Mouse (Mus musculus) midbrain, embryonic 12.5 days (tissue): ENCODE data around the gene Swi5. TPM values are rescaled to one million over a fixed set of nuclear protein-coding genes. Genes with fewer than 3 reads are reported as not detected.
A peak's percentile ranks its signal among the peaks of the same experiment; 100 is the strongest.

ENCODE experiments used
- ATAC-seq: fragments of 200-750 bp; cut with Nextera tagmentation; 2 replicates; pipeline ENCODE4 v1.8.0; 2017; ENCODE audit warnings: low read depth, moderate TSS enrichment, moderate library complexity; ENCODE audit not compliant: low FRiP score
- H3K27ac ChIP-seq: fragments of 300-500 bp; sonication (generic); replicated peaks from 2 replicates; pipeline ENCODE4 v1.5.1; 2016; ENCODE audit warnings: mild to moderate bottlenecking
- H3K27me3 ChIP-seq: fragments of 300-500 bp; sonication (generic); 2 replicates; pipeline ENCODE4 v1.6.1; 2016; ENCODE audit warnings: mild to moderate bottlenecking
- H3K36me3 ChIP-seq: fragments of 300-500 bp; sonication (generic); 2 replicates; pipeline ENCODE4 v1.6.1; 2016
- H3K4me1 ChIP-seq: fragments of 300-500 bp; sonication (generic); 2 replicates; pipeline ENCODE4 v1.6.1; 2016
- H3K4me2 ChIP-seq: fragments of 300-500 bp; sonication (generic); replicated peaks from 2 replicates; pipeline ENCODE4 v1.6.1; 2016; ENCODE audit warnings: mild to moderate bottlenecking, moderate library complexity
- H3K4me3 ChIP-seq: fragments of 300-500 bp; sonication (generic); 2 replicates; pipeline ENCODE4 v1.5.1; 2016; ENCODE audit warnings: mild to moderate bottlenecking
- H3K9ac ChIP-seq: fragments of 300-500 bp; sonication (generic); replicated peaks from 2 replicates; pipeline ENCODE4 v1.6.1; 2016; ENCODE audit warnings: mild to moderate bottlenecking, moderate library complexity
- H3K9me3 ChIP-seq: fragments of 300-500 bp; sonication (generic); 2 replicates; pipeline ENCODE4 v1.6.1; 2016; ENCODE audit warnings: mild to moderate bottlenecking
- WGBS: fragments of 180-500 bp; shearing (Covaris S2); methylation state at CpG from one replicate; pipeline ENCODE4 v1.1.7; 2016; 5-methylcytosine and 5-hydroxymethylcytosine counted together
- polyA plus RNA-seq: library from polyadenylated mRNA; unstranded; fragments of >200 nt; fragmentation: Nextera tagmentation; extraction: Ambion mirVana; gene quantifications from 2 replicates; pipeline ENCODE4 v1.2.1, GENCODE M21; 2016

Swi5 gene
- polyA plus RNA-seq: 368 and 371 TPM in 2 replicates

- under 1% methylated on average over 40 of the region's 41 CpGs for WGBS
- no peaks in the 10 kb centered on the region for H3K9me3 ChIP-seq
- ATAC-seq: peak; percentile 99
- H3K27me3 ChIP-seq: no peaks in the 10 kb centered on the region
- peak within 1 kb of the TSS; percentile 98 for H3K4me2 ChIP-seq
- peak within 1 kb of the TSS; percentile 75 for H3K27ac ChIP-seq
- H3K4me1 ChIP-seq: peaks cover 20% of the 10 kb centered on the region
- peak within 1 kb of the TSS; percentile 86 for H3K4me3 ChIP-seq
- H3K36me3 ChIP-seq: peaks cover 32% of the 10 kb centered on the region
- peak within 1 kb of the TSS; percentile 91 for H3K9ac ChIP-seq
Measured at GRCm38 (mm10) chr2:32287923-32288367, at the start of gene Swi5. Swi5 (minus strand) TSS chr2:32288075.

GRCm38 (mm10) chr2:32335888-32336287 is 48.0 kb upstream of the Swi5 start:
- peaks cover 5% of the 10 kb centered on the region for H3K27me3 ChIP-seq
- no peak overlapping the region for H3K27ac ChIP-seq
- no peak for ATAC-seq
- H3K4me2 ChIP-seq: no peak overlapping the region
- no peak overlapping the region for H3K4me3 ChIP-seq
- no peak overlapping the region for H3K9ac ChIP-seq
- H3K4me1 ChIP-seq: no peaks in the 10 kb centered on the region
- H3K9me3 ChIP-seq: no peaks in the 10 kb centered on the region
- H3K36me3 ChIP-seq: peaks cover 4% of the 10 kb centered on the region; the same call in 1 of the 2 replicates
- 54% methylated on average over 15 of the region's 15 CpGs for WGBS

DNA sequence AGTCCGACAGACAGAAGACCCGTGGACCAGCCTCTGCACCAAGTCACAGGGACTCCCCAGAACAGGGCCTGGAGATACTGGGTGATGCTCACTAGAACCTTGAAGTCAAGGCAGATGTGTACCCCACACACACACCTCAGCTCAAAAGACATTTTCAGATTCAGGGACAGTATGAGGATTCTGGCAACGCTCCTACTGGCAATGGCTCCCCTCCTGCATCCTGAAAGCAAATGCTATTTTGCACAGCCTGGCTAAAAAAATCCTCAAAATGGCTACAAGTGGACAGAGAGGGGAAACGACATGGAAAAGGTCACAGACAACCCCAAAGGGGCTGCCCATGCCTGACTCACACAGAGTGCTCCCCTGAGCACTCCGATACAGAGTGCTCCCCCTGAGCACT is 44.3 kb upstream of the Swi5 start:
- Histone ChIP-seq H3K4me2 (no peak overlapping the region), H3K36me3 (peaks cover 4% of the 10 kb centered on the region; the same call in 1 of the 2 replicates), H3K27ac (no peak overlapping the region), H3K4me3 (no peak overlapping the region), H3K9me3 (no peaks in the 10 kb centered on the region), H3K4me1 (no peaks in the 10 kb centered on the region), H3K9ac (no peak overlapping the region), H3K27me3 (peaks cover 5% of the 10 kb centered on the region)
- no peak for ATAC-seq
- 96% methylated on average over 5 of the region's 5 CpGs for WGBS

DNA sequence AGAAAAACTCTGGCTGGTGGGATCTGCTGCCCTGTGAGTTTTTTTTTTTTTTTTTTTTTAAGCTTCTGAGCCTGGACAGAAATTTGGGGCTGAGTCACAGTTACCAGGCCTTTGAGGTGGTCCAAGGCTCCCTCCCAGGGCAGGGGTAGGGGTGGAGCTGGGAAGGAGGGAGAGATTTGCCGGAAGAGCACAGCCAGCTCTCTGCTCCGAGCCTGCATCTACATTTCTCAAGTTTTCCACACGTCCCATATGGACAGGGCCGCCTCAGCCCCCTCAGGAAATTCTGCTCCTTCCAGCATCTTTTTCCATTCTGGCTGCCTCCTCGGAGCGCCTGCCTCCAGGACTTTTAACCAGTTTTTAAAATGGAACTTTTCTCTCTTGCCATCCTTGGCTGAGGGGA is 41.7 kb upstream of the Swi5 start:
- no peaks in the 10 kb centered on the region for H3K4me1 ChIP-seq
- no peak overlapping the region for H3K4me3 ChIP-seq
- no peaks in the 10 kb centered on the region for H3K9me3 ChIP-seq
- ATAC-seq: no peak
- H3K27ac ChIP-seq: no peak overlapping the region
- no peak overlapping the region for H3K4me2 ChIP-seq
- H3K36me3 ChIP-seq: no peaks in the 10 kb centered on the region
- H3K9ac ChIP-seq: no peak overlapping the region
- no peaks in the 10 kb centered on the region for H3K27me3 ChIP-seq
- WGBS: 57% methylated on average over 6 of the region's 6 CpGs

DNA sequence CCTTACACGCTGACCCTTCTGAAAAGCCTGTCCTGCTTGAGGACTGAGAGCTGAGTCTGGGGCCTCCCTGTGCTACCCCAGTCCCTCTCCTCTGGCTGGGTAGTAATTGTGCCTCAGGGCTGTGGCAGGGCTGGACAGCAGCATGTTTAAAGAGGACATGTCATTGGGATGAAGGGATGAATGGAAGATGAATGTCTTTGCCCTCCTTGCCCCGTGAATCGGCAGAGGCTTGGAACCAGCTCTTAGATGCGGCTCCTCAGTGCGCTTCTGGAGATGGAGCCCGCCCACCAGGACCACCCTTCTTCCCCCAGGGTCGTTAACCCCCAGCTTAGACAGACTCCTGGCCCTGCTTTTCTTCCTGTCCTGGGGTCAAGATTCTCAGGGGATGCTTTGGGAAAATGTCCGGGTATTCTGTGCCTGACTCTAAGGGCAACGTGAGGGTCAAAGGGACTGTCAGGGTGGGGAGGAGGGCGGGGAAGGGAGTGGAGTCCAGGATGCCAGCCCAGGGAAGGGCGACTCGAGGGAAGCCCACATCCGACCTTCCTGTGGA is 41.1 kb upstream of the Swi5 start:
- H3K27me3 ChIP-seq: no peaks in the 10 kb centered on the region
- no peak for ATAC-seq
- WGBS: 36% methylated on average over 13 of the region's 13 CpGs
- no peak overlapping the region for H3K4me2 ChIP-seq
- no peak overlapping the region for H3K9ac ChIP-seq
- no peak overlapping the region for H3K27ac ChIP-seq
- no peaks in the 10 kb centered on the region for H3K9me3 ChIP-seq
- no peaks in the 10 kb centered on the region for H3K36me3 ChIP-seq
- H3K4me1 ChIP-seq: no peaks in the 10 kb centered on the region
- H3K4me3 ChIP-seq: no peak overlapping the region

DNA sequence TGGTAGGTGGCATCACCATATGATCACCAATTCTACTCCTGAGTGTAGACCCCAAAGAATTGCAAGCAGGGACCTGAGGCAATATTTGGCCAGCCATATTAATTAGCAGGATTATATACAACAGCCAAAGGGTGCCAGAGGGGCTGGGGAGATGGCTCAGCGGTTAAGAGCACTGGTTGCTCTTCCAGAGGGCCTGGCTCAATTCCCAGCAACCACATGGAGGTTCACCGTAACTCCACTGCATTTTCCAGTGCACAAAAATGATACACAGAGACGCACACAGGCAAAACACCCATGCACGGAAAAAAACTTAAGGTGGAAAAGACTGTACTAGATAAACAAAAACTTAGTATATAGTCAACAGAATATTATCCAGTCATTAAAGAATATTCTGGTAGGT is 39.3 kb upstream of the Swi5 start:
- Histone ChIP-seq H3K4me2 (no peak overlapping the region), H3K27me3 (no peaks in the 10 kb centered on the region), H3K27ac (no peak overlapping the region), H3K4me1 (peaks cover 13% of the 10 kb centered on the region), H3K4me3 (no peak overlapping the region), H3K36me3 (no peaks in the 10 kb centered on the region), H3K9me3 (no peaks in the 10 kb centered on the region), H3K9ac (no peak overlapping the region)
- WGBS: 86% methylated on average over 4 of the region's 4 CpGs
- ATAC-seq: no peak

DNA sequence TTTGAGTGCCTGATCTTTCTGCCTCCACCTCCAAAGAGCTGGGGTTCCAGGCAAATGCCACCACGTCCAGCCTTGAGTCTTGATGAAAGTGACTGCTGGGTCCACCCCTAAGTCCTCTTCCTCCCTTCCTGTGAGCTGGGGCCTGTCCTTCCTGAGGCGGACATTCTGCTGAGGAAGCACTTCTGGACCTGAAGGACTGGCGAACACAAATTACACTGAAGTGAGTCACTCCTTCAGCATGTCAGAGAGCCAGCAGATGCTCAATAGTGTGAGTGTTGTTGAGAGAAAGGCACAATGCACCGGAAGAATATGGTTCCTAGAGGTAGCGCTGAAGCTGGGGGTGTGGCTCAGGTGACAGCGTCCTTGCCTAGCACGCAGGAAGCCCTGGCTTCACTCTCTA is 37.5 kb upstream of the Swi5 start:
- Histone ChIP-seq H3K4me3 (no peak overlapping the region), H3K9me3 (no peaks in the 10 kb centered on the region), H3K27ac (no peak overlapping the region), H3K36me3 (no peaks in the 10 kb centered on the region), H3K27me3 (no peaks in the 10 kb centered on the region), H3K9ac (no peak overlapping the region), H3K4me1 (peaks cover 20% of the 10 kb centered on the region), H3K4me2 (no peak overlapping the region)
- no peak for ATAC-seq
- WGBS: 74% methylated on average over 7 of the region's 7 CpGs

- Histone ChIP-seq H3K9me3 (no peaks in the 10 kb centered on the region), H3K36me3 (no peaks in the 10 kb centered on the region), H3K4me2 (no peak overlapping the region), H3K27ac (no peak overlapping the region), H3K4me1 (peaks cover 25% of the 10 kb centered on the region), H3K4me3 (no peak overlapping the region), H3K9ac (no peak overlapping the region), H3K27me3 (no peaks in the 10 kb centered on the region)
- WGBS: 66% methylated on average over 4 of the region's 4 CpGs
- no peak for ATAC-seq
Measured at GRCm38 (mm10) chr2:32324322-32324721, 36.4 kb upstream of the Swi5 start.

DNA sequence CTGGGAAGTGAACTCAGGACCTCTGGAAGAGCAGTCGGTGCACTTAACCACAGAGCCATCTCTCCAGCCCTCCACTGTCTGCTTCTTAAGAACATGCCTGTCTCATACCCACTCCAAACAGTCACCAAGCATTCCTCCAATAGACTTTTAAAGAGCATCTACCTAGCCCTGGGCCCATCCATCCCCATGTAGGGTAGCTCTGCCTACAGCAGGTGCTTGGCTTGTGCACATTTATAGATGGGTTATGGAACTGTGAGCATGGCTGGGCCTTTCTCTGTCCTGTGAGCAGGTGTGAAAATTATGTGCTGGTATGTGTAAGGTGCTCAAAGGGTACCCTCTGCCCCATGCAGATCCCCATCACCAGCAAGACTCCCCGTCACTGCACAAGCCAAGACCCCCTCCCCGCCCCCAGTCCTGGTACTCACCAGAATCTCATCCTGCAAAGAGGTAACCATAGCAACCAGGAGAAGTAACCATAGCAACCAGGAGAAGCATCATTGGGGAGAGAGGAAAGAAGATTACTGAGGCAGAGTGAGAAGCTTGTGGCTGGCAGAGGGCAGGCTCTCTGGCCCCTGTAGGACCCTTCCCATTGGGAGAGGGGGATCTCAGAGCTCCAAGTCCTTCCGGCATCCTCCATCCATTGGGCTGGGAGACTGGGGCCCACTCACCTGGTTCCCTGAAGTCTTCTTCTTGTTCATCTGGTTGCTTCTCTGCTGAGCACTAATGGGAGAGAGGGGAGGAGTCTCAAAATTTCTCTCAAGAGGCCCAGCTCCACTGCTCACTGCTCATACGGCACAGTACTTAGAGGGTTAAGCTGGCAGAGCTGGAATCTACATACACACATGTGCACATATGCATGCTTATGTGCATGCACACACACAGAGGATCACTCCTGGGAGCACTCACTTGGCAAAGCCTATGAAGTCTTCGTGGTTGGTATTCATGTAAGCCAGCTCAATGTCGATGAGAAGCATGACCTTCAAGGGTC is 35.2 kb upstream of the Swi5 start:
- ATAC-seq: peak; percentile 72
- peaks cover 9% of the 10 kb centered on the region for H3K27me3 ChIP-seq
- 55% methylated on average over 7 of the region's 7 CpGs for WGBS
- no peaks in the 10 kb centered on the region for H3K36me3 ChIP-seq
- H3K4me2 ChIP-seq: peak overlapping the region; percentile 28
- H3K4me3 ChIP-seq: no peak overlapping the region
- no peak overlapping the region for H3K9ac ChIP-seq
- H3K9me3 ChIP-seq: no peaks in the 10 kb centered on the region
- peak overlapping the region; percentile 81 for H3K27ac ChIP-seq
- peaks cover 35% of the 10 kb centered on the region for H3K4me1 ChIP-seq

GRCm38 (mm10) chr2:32321591-32322298 is 33.9 kb upstream of the Swi5 start:
- Histone ChIP-seq H3K4me2 (no peak overlapping the region), H3K9ac (no peak overlapping the region), H3K9me3 (no peaks in the 10 kb centered on the region), H3K36me3 (no peaks in the 10 kb centered on the region), H3K27me3 (peaks cover 22% of the 10 kb centered on the region), H3K27ac (peak overlapping the region; percentile 81), H3K4me1 (peaks cover 45% of the 10 kb centered on the region), H3K4me3 (no peak overlapping the region)
- no peak for ATAC-seq
- WGBS: 75% methylated on average over 9 of the region's 9 CpGs

- Histone ChIP-seq H3K4me3 (no peak overlapping the region), H3K4me2 (no peak overlapping the region), H3K4me1 (peaks cover 50% of the 10 kb centered on the region), H3K36me3 (no peaks in the 10 kb centered on the region), H3K9me3 (no peaks in the 10 kb centered on the region), H3K27ac (no peak overlapping the region), H3K27me3 (peaks cover 32% of the 10 kb centered on the region), H3K9ac (no peak overlapping the region)
- WGBS: 80% methylated on average over 11 of the region's 11 CpGs
- no peak for ATAC-seq
Measured at GRCm38 (mm10) chr2:32320721-32321120, 32.8 kb upstream of the Swi5 start.
